Mouse (Mus musculus) adrenal gland, postnatal 10 days (tissue): ENCODE data around the gene Ntmt1. TPM values are rescaled to one million over a fixed set of nuclear protein-coding genes. Genes with fewer than 3 reads are reported as not detected.

ENCODE experiments used
- DNase-seq: peaks from one replicate; pipeline ENCODE4 v3.0.0; 2021; ENCODE audit warnings: mixed read lengths
- total RNA-seq, 2 experiments: library from RNA; stranded (reverse); gene quantifications; 2 replicates each; pipeline ENCODE4 v1.2.3; 2021

Gene Ntmt1
- total RNA-seq, 2 experiments from 2014 or later, result 33.4 to 34.9 TPM

DNA sequence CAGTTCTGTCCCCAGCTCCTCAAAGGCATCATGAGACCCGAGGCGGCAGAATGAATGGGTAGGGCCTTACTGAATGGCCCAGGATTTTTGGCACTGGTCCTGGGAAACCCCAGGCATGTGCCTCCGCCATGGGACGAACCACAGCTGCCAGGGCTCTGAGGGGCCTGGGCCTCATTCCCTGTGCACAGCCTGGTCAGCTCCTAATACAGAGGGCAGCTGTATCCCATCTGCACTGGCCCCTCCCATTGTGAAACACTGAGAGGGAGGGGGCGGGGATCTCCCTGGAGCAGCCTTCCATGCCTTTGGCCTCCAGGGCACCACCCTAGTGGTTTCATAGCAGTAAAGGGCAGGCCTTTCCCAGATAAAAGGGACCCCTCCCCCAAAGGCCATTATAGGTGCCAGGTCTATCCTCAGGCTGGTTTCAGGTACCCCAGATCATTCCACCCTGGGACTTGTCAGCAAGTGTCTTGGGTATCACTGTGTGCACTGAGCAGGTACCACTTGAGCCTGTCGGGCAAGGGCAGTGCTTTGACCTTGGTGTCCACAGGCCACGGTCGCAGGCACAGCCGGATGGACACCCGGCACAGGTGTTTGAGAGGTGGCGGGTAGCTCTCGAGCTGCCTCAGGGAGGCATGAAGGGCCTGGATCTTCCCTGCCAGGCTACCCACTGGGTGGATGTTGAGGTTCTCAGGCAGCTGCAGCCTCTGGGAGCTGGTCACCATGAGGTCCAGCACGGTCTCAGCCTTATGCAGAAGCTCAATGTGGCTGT is 15.9 kb downstream of the Ntmt1 start:
- DNase-seq, result peak; percentile 39

DNA sequence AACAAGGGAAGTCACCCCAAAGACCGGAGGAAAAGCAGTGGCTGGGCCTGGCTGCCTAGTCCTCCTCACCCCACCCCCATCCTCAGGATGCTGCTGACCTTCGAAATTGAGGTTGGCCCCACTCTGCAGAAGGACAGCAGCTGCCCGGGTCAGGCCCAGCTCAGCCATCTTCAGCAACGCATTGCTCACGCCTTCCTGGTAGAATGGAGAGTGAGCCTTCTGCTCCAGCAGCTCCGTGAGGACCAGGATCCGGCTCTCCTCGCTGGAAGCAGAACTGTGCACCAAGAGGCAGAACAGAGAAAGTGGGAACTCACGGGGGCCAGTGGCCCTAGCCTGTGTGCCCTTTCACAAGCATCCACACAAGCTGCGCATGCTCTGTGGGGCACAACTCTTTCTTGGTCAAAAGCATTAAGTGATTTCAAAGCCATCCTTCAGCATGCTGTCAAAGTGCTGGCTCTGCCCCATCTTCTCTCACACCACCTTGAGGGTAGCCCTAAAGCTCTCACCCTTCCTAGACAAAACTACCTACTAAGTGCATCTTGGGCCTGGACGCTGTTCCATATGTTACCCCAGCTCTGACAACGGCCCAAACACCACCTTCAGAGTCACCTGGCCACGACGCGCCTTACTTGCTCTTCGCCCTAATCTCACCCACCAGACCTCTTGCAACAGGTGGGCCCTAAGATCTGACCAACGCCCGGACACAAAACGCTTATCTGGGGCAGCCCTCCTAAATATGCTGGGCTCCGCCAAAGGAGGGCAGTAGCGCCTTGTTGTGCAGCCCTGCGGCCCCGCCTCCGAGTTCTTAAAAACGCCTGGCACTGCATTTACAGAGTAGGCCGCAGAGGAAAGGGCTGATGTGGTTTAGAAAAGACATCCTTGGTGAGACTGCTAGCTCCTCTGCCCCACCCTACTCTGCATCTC is 19.5 kb downstream of the Ntmt1 start:
- peak; percentile 68 for DNase-seq

DNA sequence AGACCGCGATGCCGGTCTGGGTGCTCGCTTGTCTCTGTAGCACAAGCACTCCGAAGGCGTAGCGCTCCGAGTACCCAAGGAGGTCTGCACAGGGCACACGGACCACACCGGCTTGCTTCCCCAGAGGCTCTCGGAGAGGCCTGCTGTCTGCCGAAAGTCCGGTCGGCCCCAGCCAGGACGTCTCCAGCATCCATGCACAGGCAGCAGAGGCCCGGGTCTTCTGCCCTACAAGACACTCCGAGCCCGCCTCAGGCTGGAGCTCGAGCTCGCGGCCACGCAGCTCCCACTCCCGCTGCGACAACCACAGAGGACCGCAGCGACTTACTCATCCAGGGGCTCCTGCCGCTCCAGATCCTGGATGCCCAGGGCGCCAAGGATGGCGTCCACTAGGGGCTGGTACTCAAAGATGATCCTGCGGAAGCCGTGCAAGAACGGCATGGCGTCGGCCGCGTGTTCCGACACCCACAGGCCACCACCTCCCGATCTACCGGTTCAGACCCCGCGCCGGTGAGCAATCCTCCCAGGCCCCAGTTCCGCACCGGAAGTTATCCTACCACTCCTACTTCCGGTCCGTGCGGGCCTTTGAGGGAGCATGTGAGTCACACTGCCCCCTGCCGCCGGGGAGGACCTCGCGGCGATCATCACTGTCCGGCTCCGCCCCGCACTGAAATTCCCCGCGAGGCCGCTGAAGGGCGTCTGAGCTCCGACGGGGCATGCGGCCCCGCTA is 20.3 kb downstream of the Ntmt1 start:
- DNase-seq, result peak; percentile 99

DNA sequence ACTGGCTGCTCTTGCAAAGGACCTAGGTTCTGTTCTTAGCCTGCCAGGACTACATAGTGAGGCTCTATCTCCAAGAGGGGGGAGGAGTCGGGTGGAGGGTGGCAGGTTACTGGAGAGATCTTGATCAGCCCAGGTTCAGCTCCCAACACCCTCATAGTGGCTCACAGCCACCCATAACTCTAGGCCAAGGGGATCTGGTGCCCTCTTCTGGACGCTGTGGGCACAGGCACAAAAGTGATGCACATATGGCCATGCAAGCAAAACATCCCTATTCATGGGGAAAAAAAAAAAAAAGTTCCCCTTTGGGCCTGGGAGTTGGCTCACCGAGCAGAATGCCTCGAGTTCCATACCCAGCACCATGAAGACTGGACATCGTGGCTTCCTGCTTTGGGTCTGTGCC is 21.7 kb downstream of the Ntmt1 start:
- peak; percentile 44 for DNase-seq

DNA sequence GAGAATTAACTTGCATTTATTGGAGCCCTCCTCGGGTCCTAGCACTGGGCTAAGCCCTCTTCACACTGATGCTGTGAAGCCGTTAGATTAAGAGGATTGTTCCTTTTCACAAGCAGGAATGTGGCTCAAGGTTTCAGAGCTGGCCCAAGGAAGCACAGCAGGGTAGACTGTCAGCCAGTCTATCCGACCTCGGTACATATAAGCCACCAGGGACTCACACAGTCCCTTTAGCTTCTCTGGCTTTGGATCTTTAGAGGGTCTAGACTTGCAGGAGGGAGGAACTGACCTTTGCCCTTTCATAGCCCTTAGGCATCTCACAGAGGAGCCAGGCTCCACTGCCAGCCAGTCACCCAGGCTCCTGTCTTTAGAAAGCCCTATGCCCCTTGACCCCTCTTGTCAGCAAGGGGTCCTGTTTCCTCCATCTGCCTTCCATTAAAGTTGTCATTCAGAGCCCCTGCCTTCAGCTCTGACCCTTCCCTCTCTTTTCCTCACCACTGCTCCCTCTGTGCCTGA is 22.7 kb downstream of the Ntmt1 start, which contains the start of gene Asb6:
Gene Asb6, minus strand, starts transcription at position 51 of the 513 bp plus-strand sequence.
- DNase-seq, result no peak

DNA sequence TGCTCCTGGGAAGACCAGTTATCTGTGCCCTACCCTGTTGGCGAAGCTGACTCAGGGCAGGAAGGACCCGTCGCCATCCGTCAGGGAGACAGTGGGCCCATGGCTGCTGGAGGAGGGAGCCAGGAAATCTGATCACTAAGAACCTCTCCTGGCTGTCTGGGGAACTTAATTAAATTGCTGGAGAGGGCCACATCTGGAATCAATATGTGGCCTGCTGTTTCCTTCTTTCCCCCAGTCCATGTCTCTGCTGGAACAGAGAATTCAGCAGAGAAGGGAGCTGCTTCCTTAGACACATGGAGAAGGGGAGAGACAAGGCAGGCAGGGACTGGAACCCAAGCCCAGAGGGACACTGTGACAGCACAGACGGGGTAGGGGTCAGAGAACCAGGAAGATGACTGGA is 26.0 kb downstream of the Ntmt1 start:
- no peak for DNase-seq

DNA sequence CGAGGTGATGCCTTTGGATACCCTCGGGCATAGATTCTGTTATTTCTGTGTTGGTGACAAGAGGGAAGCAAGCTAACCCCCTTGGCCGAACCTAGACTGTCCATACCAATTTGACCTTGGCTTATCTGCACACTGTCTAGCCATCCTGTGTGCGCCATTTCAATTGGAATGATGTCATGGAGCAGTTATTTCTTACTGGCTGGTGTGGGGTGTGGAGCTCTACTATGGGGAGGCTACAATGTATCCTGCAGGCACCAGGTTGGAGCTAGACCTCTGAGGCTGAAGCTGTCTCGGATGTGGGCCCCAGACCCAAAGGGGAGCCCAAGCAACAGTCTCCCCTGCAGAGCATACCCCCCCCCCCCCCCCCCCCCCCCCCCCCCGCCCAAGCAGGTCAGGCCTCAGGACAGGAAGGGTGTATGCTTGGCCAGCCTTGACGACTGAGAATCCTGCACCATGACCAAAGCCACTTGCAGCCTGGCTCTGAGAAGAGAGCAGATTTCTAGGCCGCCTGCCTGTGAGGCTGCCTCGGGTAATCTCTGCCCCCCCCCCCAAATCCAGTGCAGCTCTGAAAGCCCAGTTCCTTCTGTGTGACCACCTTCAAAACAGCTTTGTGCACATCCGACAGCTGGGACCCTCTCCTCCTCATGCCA is 26.9 kb downstream of the Ntmt1 start, which contains the start of gene Prrx2:
Gene Prrx2, plus strand, starts transcription at position 600 of the 650 bp plus-strand sequence.
- DNase-seq, result no peak

DNA sequence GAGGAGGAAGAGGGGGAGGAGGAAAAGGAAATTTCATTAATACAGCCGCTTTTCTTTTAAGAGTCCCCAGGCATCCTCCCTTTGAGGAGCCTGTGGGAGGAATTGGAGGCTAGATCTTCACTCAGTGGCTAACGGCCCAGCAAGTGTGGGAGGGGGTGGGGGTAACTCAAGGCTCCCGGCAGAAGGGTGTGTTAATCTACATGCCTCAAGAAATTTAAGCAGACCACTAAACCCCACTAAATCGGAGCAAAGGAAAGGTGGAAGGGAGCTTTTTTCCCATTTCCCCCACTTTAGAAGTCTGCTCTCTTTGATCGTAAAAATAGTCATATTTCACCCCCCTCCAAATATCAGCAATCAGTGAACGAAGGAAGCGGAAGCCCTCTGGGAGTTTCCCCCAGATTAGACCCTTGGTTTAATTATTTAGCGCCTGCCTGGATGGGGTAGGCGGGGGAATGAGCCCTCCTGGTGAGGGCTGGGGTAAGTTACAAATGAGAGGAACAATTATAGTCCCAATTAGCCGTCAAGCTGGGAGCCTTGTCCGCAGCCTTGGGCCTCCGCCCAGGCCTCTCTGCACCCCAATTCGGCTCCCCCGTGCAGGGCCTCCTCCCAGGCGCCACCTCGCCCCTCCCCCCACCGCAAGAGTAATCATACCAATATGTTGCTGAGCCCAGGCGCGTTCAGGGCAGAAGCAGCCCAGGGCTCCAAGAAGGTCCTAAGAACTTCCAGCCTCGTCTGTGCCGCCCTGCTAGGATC is 28.8 kb downstream of the Ntmt1 start:
- no peak for DNase-seq

DNA sequence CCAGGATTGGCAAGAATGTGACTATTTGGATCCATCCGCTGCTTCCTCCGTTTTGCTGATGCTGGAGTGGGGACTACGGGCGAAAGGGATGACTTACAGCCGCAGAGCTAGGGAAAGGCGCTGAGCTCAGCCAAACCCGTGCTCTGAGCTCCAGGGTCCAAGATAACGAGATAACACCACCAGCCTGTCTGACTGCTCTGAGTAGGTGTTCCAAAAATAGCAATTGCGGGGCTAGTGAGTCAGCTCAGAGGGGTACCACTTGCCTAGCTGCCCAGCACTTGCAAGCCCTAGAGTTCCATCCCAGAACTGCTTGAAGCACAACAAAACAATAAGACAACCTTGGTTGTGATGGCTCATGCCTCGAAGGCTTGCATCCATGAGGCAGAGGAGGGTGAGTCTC is 35.0 kb downstream of the Ntmt1 start:
- DNase-seq, result no peak

DNA sequence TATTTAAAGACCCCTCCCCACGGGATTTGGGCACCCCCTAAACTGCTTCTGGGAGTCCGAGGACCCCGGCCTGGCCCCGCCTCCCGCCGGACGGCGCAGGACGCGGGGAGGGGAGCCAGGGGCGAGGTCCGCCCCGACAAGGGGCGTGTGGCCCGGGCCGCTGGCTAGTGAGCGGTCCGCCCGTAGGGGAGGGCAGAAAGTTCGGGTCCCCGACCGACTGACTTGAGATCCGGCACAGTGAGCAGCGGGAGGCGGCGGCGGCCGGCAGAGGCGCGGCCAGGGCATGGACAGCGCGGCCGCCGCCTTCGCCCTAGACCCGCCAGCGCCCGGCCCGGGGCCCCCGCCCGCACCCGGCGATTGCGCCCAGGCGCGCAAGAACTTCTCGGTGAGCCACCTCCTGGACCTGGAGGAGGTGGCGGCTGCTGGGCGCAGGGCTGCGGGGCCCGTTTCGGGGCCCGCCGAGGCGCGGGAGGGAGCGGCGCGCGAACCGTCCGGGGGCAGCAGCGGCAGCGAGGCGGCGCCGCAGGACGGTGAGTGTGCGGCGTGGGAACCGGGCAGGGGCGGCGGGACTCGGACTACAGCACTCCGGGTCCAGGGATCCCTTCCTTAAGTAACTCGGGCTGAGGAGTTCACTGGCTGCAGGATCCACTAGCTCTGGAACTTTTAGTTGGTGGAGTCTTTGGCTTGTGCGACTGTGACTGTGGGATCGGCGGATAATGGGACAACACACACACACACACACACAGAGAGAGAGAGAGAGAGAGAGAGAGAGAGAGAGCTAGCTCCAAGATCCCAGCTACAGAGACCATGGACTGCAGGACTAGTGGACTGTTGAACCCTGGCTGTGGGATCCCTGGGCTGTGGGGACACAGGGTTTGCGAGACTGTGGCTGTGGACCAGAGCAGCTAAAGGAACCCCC is 37.8 kb downstream of the Ntmt1 start:
- DNase-seq, result peak; percentile 50

DNA sequence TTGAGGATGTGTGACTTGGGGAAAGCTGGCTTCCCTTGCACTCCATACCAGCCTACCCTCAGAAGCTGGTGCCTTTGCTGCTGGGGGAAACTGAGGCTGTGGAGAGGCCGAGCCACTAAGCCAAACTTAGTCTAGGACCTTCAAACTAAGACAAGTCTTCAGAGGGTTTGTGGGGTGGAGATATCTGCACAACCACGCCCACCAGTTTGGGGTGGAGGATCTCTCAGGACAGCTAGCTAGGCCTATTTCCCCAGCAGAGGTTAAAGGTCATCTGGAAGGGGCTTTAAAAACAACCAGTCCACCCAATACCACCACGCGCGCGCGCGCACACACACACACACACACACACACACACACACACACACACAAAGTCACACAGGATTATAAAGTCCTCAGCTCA is 38.6 kb downstream of the Ntmt1 start:
- DNase-seq, result no peak

DNA sequence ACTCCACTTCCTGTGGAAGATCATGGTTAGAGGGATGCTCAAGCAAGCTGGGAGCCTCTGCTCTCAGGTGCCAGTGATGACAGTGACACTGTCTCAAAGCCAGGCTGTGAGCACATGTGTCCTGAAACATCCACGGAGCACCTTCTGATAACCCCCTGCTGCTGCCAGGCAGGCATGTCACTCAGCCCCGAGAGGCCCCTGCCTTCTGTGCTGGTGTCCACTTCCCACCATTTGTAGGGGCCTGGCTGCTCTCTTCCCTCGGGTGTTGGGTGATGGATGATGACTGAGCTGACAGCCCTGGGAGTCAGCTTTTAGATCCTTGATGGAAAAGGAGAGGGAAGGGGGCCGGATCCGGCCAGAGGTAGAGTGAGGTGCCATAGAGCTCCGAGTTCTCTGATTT is 39.1 kb downstream of the Ntmt1 start:
- DNase-seq, result no peak

DNA sequence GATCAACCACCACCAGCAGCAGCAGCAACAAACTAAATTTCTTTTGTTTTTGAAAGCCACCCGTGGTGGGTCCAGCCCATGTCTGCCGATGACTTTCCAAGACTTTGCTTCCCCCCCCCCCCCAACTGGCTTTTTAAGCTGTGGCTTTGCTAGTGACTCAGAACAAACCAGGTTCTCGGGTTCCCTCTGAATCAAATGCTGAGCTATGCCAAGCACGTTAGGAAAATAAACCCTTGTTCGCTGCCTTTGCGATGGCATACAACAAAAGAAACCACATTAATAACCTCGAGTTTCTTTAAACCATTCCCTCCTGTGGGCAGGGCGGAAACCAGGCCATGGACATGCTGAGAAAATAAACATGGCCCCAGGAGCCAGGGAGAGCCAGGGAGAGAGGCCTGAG is 40.6 kb downstream of the Ntmt1 start:
- DNase-seq, result no peak

DNA sequence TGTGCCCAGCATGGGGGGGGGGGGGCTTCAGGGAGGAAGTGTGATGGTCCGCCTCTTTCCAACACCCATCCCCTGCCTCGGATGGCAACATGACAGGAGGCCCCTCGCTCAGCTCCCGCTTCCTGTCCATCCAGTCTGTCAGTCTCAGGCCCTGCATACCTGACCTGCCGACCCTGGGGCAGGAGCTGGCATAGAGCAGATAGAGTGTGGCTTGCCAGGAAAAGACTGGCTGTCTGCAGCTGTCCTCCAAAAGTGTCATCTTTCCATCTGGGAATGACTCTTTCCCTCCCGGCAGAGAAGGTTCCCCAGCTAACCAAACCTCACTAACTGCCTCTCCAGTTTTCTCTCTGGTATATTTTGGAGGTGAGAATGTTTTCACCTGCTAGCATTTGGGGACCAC is 43.0 kb downstream of the Ntmt1 start:
- no peak for DNase-seq

DNA sequence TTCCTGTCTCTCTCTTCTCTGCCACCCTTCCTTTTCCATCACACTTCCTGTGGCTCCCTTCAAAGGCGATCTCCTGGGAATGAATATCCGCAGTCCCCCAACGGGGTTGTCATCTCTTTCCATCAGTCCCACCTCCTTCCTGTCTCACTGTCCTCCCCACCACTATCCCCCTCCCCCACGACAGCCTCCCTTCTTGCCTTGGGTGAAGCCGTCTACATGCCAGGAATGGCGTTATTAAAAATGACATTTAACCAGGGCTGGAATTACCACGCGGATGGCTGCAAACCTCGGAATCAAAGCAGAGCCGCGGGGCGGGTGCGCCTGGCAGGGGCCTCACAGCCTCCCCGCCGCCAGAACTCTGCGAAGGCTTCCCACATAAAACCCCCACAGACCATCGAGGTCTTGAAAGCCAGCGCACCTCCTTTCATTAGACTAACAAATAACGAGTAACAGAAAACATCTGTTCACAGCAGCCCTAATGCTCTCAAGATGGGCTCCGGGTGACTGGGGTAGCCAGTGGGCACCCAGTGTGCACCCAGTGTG is 45.2 kb downstream of the Ntmt1 start:
- no peak for DNase-seq

DNA sequence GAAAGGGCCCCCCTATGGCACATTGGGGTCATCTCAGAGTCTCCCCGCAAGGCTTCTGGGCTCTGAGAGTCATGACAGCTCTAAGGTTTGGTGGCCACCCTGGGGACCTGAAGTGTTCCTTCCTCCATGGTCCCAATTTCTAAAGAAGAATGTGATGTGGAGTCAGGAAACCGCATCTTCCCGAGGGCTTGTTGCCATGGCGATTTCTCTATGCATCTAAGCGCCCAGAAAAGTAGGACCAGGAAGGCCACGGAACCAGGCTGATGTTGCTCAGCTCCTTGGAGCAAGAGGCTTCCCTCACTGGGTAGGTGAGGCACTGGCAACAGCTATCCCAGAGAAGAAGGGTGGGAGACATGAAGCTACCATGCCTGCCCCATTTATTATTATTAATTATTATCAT is 49.5 kb downstream of the Ntmt1 start:
- no peak for DNase-seq

DNA sequence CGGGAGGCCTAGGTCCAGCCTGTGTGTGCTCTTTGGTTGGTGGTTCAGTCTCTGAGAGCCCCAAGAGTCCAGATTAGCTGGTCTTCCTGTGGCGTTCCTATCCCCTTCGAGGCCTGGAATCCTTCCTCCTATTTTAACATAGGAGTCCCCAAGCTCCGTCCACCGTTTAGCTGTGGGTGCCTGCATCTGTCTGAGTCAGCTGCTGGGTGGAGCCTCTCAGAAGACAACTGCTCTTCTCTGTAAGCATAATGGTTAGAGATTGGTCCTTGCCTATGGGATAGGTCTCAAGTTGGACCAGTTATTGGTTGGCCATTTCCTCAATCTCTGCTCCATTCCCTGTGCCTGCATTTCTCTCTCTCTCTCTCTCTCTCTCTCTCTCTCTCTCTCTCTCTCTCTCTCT is 52.2 kb downstream of the Ntmt1 start:
- no peak for DNase-seq

DNA sequence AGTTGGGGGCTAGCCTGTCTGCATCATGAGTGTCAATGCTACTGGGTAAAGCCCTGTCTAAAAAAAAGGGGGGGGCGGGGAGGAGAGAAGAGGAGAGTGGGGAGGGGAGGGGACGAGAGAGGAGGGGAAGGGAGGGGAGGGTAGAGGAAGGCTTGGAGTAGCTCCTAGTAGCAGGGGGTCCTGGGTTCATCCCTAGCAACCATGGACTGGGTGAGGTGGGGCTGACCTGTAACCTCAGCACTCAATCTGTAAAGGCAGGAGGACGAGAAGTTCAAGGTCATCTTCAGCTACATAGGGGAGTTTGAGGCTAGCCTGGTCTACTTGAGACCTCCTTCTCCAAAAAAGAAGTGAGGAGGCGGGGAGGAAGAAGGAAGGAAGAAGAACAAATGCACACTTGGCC is 54.5 kb downstream of the Ntmt1 start:
- DNase-seq, result no peak

DNA sequence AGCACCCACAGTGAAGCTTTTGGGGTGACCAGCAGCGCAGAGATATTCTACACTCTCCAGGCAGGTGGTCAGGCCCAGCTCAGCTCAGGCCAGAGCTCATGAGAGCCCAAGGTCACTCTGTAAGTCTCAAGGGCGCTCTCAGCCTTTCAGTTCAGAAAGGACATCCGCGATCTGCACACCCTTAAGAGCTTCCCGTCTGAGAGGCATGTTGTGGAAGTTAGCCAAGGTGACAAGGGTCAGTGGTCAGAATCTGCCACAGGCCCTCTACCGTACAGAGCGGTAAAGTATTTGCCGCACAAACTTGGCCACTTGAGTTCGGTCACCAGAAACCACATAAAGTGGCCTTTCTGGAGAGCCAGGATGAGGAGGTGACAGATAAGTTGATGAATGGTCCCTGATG is 55.9 kb downstream of the Ntmt1 start:
- DNase-seq, result peak; percentile 27

DNA sequence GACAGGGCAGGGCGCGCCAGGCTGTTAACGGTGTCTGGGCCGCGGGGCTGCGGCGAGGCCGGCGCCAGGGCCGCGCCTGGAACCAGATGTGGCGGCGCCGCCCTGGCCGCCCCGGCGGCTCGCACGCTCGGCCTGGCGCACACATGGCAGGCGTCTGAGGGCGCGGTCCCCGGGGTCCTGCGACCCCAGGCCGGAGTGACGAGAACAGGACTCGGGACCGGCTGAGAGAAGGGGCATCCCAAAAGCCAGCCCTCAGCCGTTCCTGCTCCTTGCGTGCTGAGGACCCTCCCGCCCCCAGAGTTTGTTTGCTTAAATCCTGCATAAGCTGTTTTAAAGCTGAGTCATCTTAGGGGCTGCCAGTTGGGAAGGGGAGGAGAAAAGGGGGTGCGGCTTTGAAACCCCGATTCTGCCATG is 57.3 kb downstream of the Ntmt1 start:
- no peak for DNase-seq
